Mouse (Mus musculus) heart, embryonic 16.5 days (tissue): ENCODE results near the gene Crisp2. TPM values are rescaled to one million over a fixed set of nuclear protein-coding genes. Genes with fewer than 3 reads are reported as not detected.
"Not testable (repeated sequence)": the region's sequence is repeated elsewhere in the genome, so short reads cannot be mapped to it uniquely, and the experiment has no call there.

Source experiments
- ATAC-seq: fragments of 200-750 bp; cut with Nextera tagmentation; replicated peaks from 2 replicates; pipeline ENCODE4 v1.8.0; 2017; ENCODE audit warnings: moderate number of reproducible peaks; ENCODE audit not compliant: insufficient read depth, low FRiP score; ENCODE audit errors: extremely low read depth
- H3K27ac ChIP-seq: fragments of 300-500 bp; sonication (generic); 2 replicates; pipeline ENCODE4 v1.5.1; 2014; ENCODE audit warnings: mild to moderate bottlenecking, low read length, control low read depth, moderate library complexity
- H3K27me3 ChIP-seq: fragments of 300-500 bp; sonication (generic); 2 replicates; pipeline ENCODE4 v1.6.1; 2014; ENCODE audit warnings: low read length, mixed read lengths; ENCODE audit not compliant: control insufficient read depth, insufficient read depth
- H3K36me3 ChIP-seq: fragments of 300-500 bp; sonication (generic); 2 replicates; pipeline ENCODE4 v1.6.1; 2014; ENCODE audit not compliant: control insufficient read depth, insufficient read depth
- H3K4me1 ChIP-seq: fragments of 300-500 bp; sonication (generic); 2 replicates; pipeline ENCODE4 v1.6.1; 2014; ENCODE audit warnings: low read length, mixed read lengths; ENCODE audit not compliant: control insufficient read depth, insufficient read depth
- H3K4me2 ChIP-seq: fragments of 300-500 bp; sonication (generic); 2 replicates; pipeline ENCODE4 v1.6.1; 2014; ENCODE audit warnings: low read depth, mild to moderate bottlenecking, control low read depth, low read length
- H3K4me3 ChIP-seq: fragments of 300-500 bp; sonication (generic); 2 replicates; pipeline ENCODE4 v1.5.1; 2014; ENCODE audit warnings: mild to moderate bottlenecking, control low read depth, low read length
- H3K9ac ChIP-seq: fragments of 300-500 bp; sonication (generic); 2 replicates; pipeline ENCODE4 v1.6.1; 2014; ENCODE audit warnings: low read length, control low read depth
- H3K9me3 ChIP-seq: fragments of 300-500 bp; sonication (generic); replicated peaks from 2 replicates; pipeline ENCODE4 v1.6.1; 2016; ENCODE audit warnings: low read length; ENCODE audit not compliant: control insufficient read depth
- WGBS: fragments of 180-500 bp; shearing (Covaris S2); extraction: QIAGEN DNeasy Blood & Tissue Kit; methylation state at CpG from one replicate; pipeline ENCODE4 v1.1.7; 2014; 5-methylcytosine and 5-hydroxymethylcytosine counted together
- polyA plus RNA-seq: library from polyadenylated mRNA; unstranded; fragments of >200 nt; fragmentation: Nextera tagmentation; extraction: Ambion mirVana; gene quantifications from 2 replicates; pipeline ENCODE4 v1.2.1, GENCODE M21; 2015

Crisp2 gene
- polyA plus RNA-seq, 1 experiment from 2014 or later = not detected

GRCm38 (mm10) chr17:40731724-40732123 lies 75.1 kb downstream of the Crisp2 start:
- Histone ChIP-seq H3K36me3 (no peaks in the 10 kb centered on the region), H3K27ac (no peak overlapping the region), H3K4me3 (no peak overlapping the region), H3K4me1 (no peaks in the 10 kb centered on the region), H3K4me2 (no peak overlapping the region), H3K9me3 (no peaks in the 10 kb centered on the region), H3K9ac (no peak overlapping the region), H3K27me3 (no peaks in the 10 kb centered on the region)
- 44% methylated on average over 4 of the region's 4 CpGs for WGBS
- ATAC-seq = no peak

DNA sequence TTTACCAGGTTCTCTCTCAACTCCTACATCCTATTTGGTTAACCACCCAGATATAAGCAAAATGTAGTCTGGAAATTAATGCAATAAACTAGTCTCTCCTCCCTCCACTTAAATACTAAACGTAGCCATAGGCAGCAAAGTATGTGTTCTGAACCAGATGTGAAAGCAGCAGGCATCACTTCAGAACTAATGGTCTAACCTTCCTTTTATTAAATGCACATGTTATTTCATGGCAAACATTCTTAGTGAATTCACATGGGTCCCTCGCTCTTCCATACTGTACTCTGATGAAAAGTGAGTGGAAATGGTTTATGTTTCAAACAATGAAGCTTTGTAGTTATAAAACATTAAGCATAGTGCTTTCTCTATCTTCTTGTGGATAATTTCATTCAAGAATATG lies 75.5 kb downstream of the Crisp2 start:
- no peak overlapping the region for H3K9ac ChIP-seq
- no peaks in the 10 kb centered on the region for H3K27me3 ChIP-seq
- H3K4me1 ChIP-seq = no peaks in the 10 kb centered on the region
- 68% methylated on average over 2 of the region's 2 CpGs for WGBS
- no peak overlapping the region for H3K4me3 ChIP-seq
- no peak overlapping the region for H3K27ac ChIP-seq
- H3K4me2 ChIP-seq = no peak overlapping the region
- H3K9me3 ChIP-seq = no peaks in the 10 kb centered on the region
- no peak for ATAC-seq
- H3K36me3 ChIP-seq = no peaks in the 10 kb centered on the region

DNA sequence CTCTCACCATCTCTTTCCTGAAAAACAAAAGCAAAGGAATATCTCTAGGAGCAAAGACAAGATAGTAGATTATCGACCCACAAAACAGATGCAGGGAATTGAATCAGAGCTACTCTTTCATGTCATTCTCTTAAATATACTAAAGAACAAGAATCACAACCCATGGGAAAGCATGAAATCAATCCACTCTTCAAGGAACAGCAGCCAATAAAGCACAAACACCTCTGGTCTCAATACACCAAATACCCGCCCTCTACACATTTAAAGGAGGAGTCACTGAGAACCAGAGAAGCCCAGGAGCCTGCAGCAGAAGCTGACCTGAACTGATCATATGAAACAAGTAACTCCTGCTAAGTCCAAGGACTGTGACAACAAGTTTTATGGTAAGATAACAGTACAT lies 80.0 kb downstream of the Crisp2 start, which contains the start of gene Esp1:
Esp1 (plus strand) TSS at position 301 of the 400 bp plus-strand sequence.
- Histone ChIP-seq H3K27ac (no peak within 1 kb of the TSS), H3K4me2 (no peak within 1 kb of the TSS), H3K4me3 (no peak within 1 kb of the TSS), H3K9me3 (no peaks in the 10 kb centered on the region), H3K27me3 (no peaks in the 10 kb centered on the region), H3K36me3 (no peaks in the 10 kb centered on the region), H3K9ac (no peak within 1 kb of the TSS), H3K4me1 (no peaks in the 10 kb centered on the region)
- no peak for ATAC-seq
- WGBS = 70% methylated on average over 2 of the region's 2 CpGs

DNA sequence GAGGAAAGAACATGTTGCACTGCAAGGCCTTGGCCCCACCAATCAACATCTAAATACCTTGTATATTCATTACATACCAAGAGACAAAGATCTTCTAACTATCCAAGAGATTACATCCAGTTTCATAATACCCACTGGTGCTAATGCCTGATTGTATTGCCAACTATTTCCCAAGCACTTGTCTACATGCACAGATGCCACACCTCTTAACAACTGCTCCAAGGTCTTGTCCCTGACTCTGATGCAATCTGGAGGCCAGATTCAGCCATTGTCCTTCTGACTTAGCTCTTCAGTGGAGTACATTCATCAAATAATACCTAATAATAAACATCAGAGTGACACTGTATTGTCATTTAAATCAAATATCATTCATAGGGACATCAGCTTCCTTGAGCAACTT lies 89.7 kb downstream of the Crisp2 start:
- H3K27me3 ChIP-seq, H3K4me3 ChIP-seq, H3K27ac ChIP-seq, H3K4me1 ChIP-seq, H3K4me2 ChIP-seq, H3K9me3 ChIP-seq, H3K36me3 ChIP-seq, H3K9ac ChIP-seq, ATAC-seq: not testable (repeated sequence)

DNA sequence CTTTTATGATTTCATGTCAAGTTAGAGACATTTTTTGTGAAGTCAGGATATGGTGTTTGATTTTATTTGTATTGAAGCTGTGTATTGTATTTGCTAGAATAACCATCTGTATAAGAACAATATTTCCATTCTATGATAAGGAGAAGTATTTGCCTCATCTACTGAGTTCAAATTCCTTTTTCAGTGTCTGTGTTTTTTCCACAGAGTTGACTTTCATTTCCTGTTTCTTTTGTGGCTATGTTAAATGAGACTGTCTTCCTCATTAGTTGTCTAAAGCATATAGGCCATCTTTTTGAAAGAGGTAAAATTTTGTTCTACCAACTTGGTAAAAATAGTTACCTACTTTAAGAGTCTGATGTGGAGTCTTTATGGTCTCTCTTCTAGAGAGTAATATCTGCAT lies 90.5 kb downstream of the Crisp2 start:
- H3K9ac ChIP-seq = no peak overlapping the region
- no peak overlapping the region for H3K27ac ChIP-seq
- H3K36me3 ChIP-seq = no peaks in the 10 kb centered on the region
- H3K4me1 ChIP-seq = no peaks in the 10 kb centered on the region
- no peaks in the 10 kb centered on the region for H3K27me3 ChIP-seq
- H3K9me3 ChIP-seq = no peaks in the 10 kb centered on the region
- H3K4me3 ChIP-seq = no peak overlapping the region
- ATAC-seq = no peak
- no peak overlapping the region for H3K4me2 ChIP-seq

Other genes with a start within 250 kb of the Crisp2 start
- not detected in 2 replicates for gene Esp6, start 245.5 kb downstream of the Crisp2 start, polyA plus RNA-seq
- not detected in 2 replicates for gene Esp4, start 208.4 kb downstream of the Crisp2 start, polyA plus RNA-seq
- not detected in 2 replicates for gene Esp3, start 174.9 kb downstream of the Crisp2 start, polyA plus RNA-seq
- not detected in 2 replicates for gene Esp1, start 79.9 kb downstream of the Crisp2 start, polyA plus RNA-seq
- 0.64 and 0.74 TPM in 2 replicates for gene Rhag, start 4.1 kb upstream of the Crisp2 start, polyA plus RNA-seq
- 1.3 and 1.8 TPM in 2 replicates for gene 9130008F23Rik, start 73.6 kb upstream of the Crisp2 start, polyA plus RNA-seq
- not detected in 2 replicates for gene Glyatl3, start 107.3 kb upstream of the Crisp2 start, polyA plus RNA-seq
- gene Mut, start 127.7 kb upstream of the Crisp2 start, polyA plus RNA-seq = 46.8 and 50.9 TPM in 2 replicates
- 15.9 and 20.1 TPM in 2 replicates for gene Cenpq, start 128.0 kb upstream of the Crisp2 start, polyA plus RNA-seq